Mouse (Mus musculus): ENCODE measurements around the gene Nanos2.

Nanos2 gene

DNA sequence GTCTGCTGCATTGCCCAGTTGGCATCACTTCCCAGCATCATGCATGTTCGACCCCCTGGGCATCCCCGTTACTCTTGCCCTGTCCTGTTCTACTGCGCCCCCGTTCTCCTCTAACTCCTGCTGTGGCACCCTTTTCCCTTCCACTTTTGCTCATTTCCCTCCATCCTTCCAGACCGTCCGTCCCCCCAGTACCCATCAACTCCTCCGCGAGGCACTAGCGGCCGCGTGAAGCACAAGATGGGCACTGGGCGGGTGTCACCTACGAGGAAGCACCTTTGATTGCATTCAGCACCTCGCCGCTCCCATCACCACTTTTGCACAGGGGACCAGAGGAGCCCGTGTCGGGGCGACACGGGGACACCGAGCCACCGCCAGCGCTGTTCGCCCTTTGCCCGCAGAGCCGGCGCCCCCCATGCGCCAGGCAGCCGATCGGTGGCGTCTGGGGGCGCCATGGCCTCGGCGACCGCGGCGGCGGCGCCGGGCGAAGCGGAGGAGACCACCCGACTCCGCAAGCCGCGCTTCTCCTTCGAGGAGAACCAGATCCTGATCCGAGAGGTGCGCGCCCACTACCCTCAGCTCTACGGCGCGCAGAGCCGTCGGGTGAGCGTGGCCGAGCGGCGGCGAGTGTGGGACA lies 4.6 kb downstream of the Nanos2 start:
- peak; percentile 84 for DNase-seq

- DNase-seq, result peak; percentile 70
Observed at GRCm38 (mm10) chr7:18992294-18992675, 5.1 kb downstream of the Nanos2 start.

DNA sequence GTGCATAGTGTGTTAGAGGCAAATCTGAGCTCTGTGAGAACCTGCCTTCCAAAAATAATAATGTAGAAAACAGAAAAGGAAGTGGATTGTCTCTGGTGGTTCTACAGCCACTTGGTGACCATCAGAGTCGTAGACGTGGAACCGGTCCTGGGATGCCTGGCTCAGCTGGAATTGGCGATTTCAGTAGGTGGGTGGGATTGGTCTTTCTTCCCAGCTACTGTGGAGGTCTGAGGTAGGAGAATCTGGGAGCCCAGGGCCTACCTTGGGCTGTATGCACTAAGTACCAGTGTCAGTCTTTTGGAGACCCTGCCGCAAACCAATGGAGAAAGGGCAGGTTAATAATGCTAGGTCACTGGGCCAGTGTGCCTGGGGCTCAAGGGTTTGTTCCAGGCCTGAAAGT lies 5.8 kb downstream of the Nanos2 start:
- peak; percentile 43 for DNase-seq

GRCm38 (mm10) chr7:18998835-18999234 lies 11.6 kb downstream of the Nanos2 start:
- DNase-seq, result peak; percentile 32

- DNase-seq, result peak; percentile 63
Observed at GRCm38 (mm10) chr7:19000421-19000820, 13.2 kb downstream of the Nanos2 start.

- DNase-seq, result peak; percentile 73
Observed at GRCm38 (mm10) chr7:19001066-19001806, 14.0 kb downstream of the Nanos2 start.

DNA sequence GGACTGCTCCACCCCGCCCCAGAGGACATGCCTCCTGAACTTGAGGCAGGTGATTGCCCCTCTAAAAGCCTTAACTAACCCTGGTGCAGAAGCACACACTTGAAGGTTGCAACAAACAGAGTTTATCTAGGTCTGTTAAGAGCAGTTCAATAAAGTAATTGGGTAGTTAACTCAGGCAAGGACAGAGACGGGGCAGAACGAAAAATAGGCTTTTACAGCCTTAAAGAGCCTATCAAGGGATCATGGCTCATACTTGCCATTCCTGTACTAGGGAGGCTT lies 14.5 kb downstream of the Nanos2 start:
- no peak for DNase-seq

GRCm38 (mm10) chr7:19002115-19002514 lies 14.9 kb downstream of the Nanos2 start:
- peak; percentile 62 for DNase-seq

DNA sequence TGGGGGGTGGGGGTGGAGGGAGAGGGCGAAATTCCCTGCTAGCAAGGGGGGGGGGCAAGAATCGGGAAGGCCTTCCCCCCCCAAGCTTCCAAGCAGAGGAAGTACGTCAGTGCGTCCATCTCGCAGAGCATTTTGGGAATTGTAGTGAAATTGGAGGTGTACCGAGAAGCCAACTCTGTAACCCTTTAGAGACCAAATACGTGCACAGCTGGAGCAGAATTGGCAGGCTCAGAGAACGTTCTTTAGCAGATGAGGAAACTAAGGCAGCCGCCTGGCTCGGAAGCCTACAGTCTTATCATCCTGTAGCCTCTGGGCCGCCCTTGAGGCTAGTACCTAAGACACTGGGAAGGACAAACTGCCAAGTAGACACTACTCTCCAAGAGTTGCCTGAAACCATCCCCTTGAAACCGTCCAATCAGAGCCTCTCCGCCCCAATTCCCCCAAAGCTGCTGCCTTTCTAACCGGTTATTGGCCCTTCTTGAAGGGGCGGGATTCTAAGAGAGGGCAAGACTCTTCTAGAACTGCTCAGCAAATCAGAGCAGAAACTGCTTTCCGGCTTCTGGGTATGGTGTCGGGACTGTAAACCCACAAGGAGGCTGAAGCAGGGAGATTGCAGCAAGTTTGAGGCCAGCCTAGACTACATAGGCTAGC lies 15.8 kb downstream of the Nanos2 start:
- peak; percentile 88 for DNase-seq

DNA sequence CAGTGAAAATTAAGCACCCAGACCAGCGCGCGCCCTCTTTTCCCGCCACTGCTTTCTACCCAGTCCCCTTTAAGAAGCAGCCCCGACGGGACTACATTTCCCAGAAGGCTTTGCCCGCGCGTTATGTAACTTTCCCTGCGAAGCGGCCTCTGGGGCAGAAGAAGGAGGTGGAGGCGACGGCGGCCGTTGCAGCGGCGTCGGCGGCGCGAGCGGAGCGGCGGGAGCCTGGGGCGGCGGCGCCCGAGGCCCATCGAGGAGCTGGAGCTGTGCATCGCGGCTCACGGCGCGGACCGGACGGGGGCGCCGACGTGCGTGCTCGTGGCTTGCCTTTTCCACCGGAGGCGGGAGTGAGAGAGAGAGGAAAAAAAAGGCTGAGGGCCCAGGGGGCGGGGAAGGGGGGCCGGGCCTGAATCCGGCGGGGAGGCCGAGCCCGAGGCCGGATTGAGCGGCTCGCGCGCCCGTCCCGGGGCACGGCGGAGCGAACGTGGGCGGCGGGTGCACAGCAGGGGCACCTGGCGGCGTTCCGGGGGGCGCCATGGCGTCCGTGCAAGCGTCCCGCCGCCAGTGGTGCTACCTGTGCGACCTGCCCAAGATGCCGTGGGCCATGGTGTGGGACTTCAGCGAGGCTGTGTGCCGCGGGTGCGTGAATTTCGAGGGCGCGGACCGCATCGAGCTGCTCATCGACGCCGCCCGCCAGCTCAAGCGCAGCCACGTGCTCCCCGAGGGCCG lies 16.9 kb downstream of the Nanos2 start, which contains the start of gene Irf2bp1:
TSS of gene Irf2bp1 (plus strand) at position 143 of the 729 bp plus-strand sequence.
- DNase-seq, result peak; percentile 97

DNA sequence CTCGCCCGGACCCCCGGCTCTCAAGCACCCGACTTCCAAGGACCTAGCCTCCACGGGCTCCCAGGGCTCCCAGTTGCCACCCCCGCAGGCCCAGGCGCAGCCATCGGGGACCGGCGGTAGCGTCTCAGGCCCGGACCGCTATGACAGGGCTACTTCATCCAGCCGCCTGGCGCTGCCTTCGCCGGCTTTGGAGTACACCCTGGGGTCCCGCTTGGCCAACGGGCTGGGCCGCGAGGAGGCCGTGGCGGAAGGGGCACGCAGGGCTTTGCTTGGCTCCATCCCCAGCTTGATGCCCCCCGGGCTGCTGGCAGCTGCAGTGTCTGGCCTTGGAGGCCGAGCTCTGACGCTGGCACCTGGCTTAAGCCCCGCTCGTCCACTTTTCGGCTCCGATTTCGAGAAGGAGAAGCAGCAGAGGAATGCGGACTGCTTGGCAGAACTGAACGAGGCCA lies 17.5 kb downstream of the Nanos2 start:
- no peak for DNase-seq

DNA sequence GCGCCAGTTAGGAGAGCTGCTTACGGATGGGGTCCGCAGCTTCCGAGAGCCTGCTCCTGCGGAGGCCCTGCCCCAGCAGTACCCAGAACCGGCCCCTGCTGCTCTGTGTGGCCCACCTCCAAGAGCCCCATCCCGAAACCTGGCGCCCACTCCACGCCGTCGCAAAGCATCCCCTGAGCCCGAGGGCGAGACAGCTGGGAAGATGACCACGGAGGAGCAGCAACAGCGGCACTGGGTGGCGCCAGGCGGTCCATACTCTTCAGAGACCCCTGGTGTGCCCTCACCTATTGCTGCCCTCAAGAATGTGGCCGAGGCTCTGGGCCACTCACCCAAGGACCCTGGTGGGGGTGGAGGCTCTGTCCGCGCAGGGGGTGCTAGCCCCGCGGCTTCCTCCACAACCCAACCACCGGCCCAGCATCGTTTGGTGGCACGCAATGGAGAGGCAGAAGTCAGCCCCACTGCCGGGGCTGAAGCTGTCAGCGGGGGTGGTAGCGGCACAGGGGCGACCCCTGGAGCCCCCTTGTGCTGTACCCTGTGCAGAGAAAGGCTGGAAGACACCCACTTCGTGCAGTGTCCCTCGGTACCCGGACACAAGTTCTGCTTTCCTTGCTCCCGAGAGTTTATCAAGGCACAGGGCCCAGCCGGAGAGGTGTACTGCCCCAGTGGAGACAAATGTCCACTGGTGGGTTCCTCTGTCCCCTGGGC lies 18.4 kb downstream of the Nanos2 start:
- DNase-seq, result peak; percentile 81

DNA sequence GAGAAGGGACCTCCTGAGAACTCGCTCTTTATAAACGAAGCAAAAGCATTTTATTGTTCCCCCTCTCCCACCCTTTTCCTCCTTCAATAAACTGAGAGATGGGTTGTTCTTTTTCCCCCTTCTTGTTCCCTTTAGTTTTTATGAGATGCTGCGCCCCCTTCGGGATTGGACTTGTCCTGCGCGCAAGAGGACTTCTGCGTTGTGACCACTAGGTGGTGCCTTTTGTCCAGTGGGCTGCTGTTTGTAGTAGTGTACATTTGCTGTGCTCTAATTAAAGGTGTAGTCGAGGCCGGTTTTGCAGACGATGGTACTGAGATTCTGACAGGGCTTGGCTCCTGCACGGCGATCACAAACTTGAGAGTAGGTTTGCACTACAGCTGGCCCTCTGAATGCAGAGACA lies 19.3 kb downstream of the Nanos2 start:
- peak; percentile 84 for DNase-seq

GRCm38 (mm10) chr7:19007026-19007977 lies 20.1 kb downstream of the Nanos2 start:
- DNase-seq, result peak; percentile 65

DNA sequence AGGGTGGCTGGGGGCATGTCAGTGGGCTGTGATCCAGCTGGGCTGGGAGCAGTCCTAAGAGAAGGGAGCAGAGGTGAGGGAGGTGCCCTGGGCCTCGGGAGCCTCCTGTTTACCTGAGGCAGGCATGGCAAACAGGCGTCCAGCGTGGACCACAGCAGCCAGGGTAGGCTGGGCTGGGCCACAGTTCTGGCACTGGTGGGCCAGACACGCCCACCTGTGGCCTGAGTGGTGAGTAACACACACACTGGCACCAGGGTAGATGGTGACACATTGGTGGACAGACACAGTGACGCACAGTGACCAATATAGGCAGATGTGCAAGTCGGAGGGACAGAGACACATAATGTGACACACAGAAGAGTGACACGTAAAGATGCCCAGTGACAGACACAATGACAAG lies 23.4 kb downstream of the Nanos2 start:
- DNase-seq, result peak; percentile 53

DNA sequence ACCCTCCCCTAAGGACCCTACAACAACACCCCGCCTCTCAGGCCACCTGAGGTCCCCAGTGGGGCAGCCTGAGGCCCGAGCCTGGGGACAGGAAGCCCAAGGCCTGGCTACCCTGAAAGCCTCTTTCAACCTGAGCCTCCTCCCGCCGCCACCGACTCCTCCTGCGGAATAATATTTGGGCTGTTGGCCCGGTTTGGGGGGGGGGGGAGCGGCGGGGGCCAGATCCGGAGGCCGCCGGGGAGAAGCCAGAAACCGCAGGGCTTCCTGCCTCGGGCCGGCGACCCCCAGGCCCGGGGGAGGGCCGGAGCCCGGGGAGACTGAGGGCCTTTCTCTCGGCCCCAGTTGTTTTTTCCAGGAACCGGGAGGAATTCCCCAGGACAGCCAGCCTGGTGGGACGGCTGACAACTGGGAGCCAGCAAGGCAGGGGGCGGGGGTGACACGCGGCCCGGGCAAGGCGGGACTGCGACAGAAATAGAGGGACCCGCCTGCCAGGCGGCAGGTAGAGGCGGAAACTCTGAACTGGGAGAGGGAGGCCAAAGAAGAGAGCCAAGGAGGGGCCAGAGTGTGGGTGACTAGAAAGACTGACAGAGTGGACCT lies 24.9 kb downstream of the Nanos2 start:
- DNase-seq, result peak; percentile 61

DNA sequence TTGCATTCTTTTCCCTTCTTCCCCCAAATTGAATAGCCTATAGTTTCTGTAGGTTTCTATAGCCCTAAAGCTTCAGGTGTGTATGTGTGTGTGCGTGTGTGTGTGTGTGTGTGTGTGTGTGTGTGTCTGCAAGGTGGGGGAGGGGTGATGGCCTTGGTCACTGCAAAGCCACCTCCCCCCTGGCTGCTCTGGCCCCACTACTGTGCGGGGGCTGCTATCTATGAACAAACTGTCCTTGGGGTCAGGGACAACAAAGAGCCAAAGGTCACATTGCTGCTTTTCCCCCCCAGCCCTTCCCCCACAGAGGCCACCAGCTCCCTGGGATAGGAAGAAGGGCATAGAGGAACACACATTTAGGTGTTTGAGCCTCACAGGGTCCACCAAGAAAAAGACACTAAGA lies 25.7 kb downstream of the Nanos2 start:
- peak; percentile 36 for DNase-seq

DNA sequence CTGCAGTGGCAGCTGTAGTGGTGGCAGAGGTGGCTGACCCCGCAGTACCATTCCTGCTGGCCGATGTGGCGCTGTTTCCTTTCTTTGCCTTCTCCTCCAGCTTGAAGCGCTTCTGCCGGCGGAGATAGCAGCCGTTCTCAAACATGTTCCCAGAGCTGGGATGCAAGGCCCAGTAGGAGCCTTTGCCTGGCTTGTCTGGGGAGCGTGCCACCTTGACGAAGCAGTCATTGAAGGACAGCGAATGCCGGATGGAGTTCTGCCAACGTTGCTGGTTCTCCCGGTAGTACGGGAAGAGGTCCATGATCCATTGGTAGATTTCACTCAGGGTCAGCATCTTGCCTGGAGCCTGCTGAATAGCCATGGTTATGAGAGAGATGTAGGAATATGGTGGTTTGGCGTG lies 27.3 kb downstream of the Nanos2 start:
- DNase-seq, result peak; percentile 31

DNA sequence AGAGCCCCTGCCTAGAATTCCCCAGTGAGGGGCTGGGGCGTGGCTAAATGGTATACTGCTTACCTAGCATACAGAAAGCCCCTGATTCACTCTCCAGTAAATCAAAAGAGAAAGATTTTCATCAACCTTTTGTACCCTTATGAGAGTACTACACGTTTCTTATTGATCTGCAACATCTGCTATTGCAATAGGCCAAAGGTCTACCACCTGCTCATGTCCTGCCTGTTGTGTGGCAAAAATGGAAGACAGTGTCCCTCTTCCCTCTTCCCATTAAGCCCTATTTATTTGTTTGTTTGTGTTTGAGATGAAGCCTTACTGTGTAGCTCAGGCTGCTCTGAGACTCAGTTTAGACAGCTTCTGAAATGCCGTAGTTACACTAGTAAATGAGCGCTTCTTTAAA lies 28.8 kb downstream of the Nanos2 start:
- DNase-seq, result no peak

- DNase-seq, result no peak
Observed at GRCm38 (mm10) chr7:19017909-19018308, 30.7 kb downstream of the Nanos2 start.

DNA sequence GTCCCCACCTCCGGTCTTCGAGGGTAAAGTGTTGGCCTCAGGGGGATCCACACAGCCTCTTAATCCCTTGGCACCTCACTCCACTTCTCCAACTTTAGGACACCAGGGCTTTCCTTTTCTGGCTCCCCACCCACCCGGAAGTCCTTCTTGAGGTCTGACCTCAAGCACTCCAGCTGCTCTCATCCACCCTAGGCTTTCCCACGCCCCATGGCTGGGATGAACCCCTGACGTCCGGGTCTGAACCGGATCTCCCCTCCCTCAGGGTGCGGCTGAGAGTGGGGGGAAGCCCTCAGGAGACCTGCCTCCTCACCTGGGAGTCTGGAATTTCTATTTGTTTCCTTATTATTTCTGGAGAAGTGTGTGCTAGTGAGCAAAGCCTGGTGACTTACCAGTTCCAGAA lies 33.8 kb downstream of the Nanos2 start:
- no peak for DNase-seq
